Mouse (Mus musculus) neural tube, embryonic 14.5 days (tissue): ENCODE data around the gene Gm7029. TPM values are rescaled to one million over a fixed set of nuclear protein-coding genes. Genes with fewer than 3 reads are reported as not detected.
A peak's percentile ranks its signal among the peaks of the same experiment; 100 is the strongest.

Experiments
- ATAC-seq: fragments of 200-750 bp; cut with Nextera tagmentation; 2 replicates; pipeline ENCODE4 v1.8.0; 2017; ENCODE audit warnings: low read depth, mild to moderate bottlenecking, moderate TSS enrichment, moderate library complexity
- H3K27ac ChIP-seq: fragments of 300-500 bp; sonication (generic); 2 replicates; pipeline ENCODE4 v1.5.1; 2014; ENCODE audit warnings: low read depth, mild to moderate bottlenecking, control low read depth, low read length, moderate library complexity, mixed read lengths
- H3K27me3 ChIP-seq: fragments of 300-500 bp; sonication (generic); 2 replicates; pipeline ENCODE4 v1.6.1; 2014; ENCODE audit warnings: low read length; ENCODE audit not compliant: control insufficient read depth, insufficient read depth
- H3K36me3 ChIP-seq: fragments of 300-500 bp; sonication (generic); 2 replicates; pipeline ENCODE4 v1.6.1; 2014; ENCODE audit warnings: low read length, mixed read lengths; ENCODE audit not compliant: control insufficient read depth, insufficient read depth
- H3K4me1 ChIP-seq: fragments of 300-500 bp; sonication (generic); 2 replicates; pipeline ENCODE4 v1.6.1; 2014; ENCODE audit warnings: low read length; ENCODE audit not compliant: control insufficient read depth, insufficient read depth
- H3K4me2 ChIP-seq: fragments of 300-500 bp; sonication (generic); 2 replicates; pipeline ENCODE4 v1.6.1; 2014; ENCODE audit warnings: mild to moderate bottlenecking, low read depth, low read length, control low read depth
- H3K4me3 ChIP-seq: fragments of 300-500 bp; sonication (generic); 2 replicates; pipeline ENCODE4 v1.5.1; 2014; ENCODE audit warnings: low read depth, low read length, control low read depth, mixed read lengths
- H3K9ac ChIP-seq: fragments of 300-500 bp; sonication (generic); replicated peaks from 2 replicates; pipeline ENCODE4 v1.6.1; 2014; ENCODE audit warnings: low read depth, mild to moderate bottlenecking, control low read depth, low read length, mixed read lengths
- H3K9me3 ChIP-seq: fragments of 300-500 bp; sonication (generic); 2 replicates; pipeline ENCODE4 v1.6.1; 2016; ENCODE audit warnings: low read length; ENCODE audit not compliant: control insufficient read depth
- WGBS: fragments of 180-500 bp; shearing (Covaris S2); extraction: QIAGEN DNeasy Blood & Tissue Kit; methylation state at CpG from one replicate; pipeline ENCODE4 v1.1.7; 2014; 5-methylcytosine and 5-hydroxymethylcytosine counted together
- polyA plus RNA-seq: library from polyadenylated mRNA; unstranded; fragments of >200 nt; fragmentation: Nextera tagmentation; extraction: Ambion mirVana; gene quantifications from 2 replicates; pipeline ENCODE4 v1.2.1, GENCODE M21; 2014

The Gm7029 gene
- polyA plus RNA-seq, 1 experiment from 2014 or later, result not detected

- Histone ChIP-seq H3K4me3 (peak within 1 kb of the TSS; percentile 45), H3K4me1 (peaks cover 22% of the 10 kb centered on the region), H3K36me3 (peaks cover 26% of the 10 kb centered on the region), H3K27me3 (no peaks in the 10 kb centered on the region), H3K9me3 (no peaks in the 10 kb centered on the region), H3K9ac (peak within 1 kb of the TSS; percentile 57), H3K27ac (peak within 1 kb of the TSS; percentile 77), H3K4me2 (peak within 1 kb of the TSS; percentile 41)
- WGBS, result under 1% methylated on average over 28 of the region's 34 CpGs
- peak; percentile 93 for ATAC-seq
These were observed 42.1 kb downstream of the Gm7029 start, which contains the start of the genes Tapbp and Zbtb22 for GRCm38 (mm10) chr17:33915671-33916250. Tapbp (plus strand) TSS chr17:33915899. Zbtb22 (plus strand) TSS chr17:33915904.

- ATAC-seq, result peak; percentile 19
- Histone ChIP-seq H3K9me3 (no peaks in the 10 kb centered on the region), H3K36me3 (peaks cover 23% of the 10 kb centered on the region), H3K4me2 (peak overlapping the region; percentile 41), H3K27me3 (no peaks in the 10 kb centered on the region), H3K27ac (peak overlapping the region; percentile 77), H3K4me3 (peak overlapping the region; percentile 45), H3K4me1 (peaks cover 22% of the 10 kb centered on the region), H3K9ac (peak overlapping the region; percentile 57)
- under 1% methylated on average over 18 of the region's 20 CpGs for WGBS
These were observed 42.7 kb downstream of the Gm7029 start for GRCm38 (mm10) chr17:33916294-33916693.

GRCm38 (mm10) chr17:33916847-33917655 lies 43.4 kb downstream of the Gm7029 start:
- ATAC-seq, result no peak
- H3K9ac ChIP-seq, result no peak overlapping the region
- peaks cover 16% of the 10 kb centered on the region for H3K36me3 ChIP-seq
- no peaks in the 10 kb centered on the region for H3K9me3 ChIP-seq
- H3K4me3 ChIP-seq, result peak overlapping the region; percentile 45
- no peak overlapping the region; the same call in 1 of the 2 replicates for H3K27ac ChIP-seq
- no peaks in the 10 kb centered on the region for H3K27me3 ChIP-seq
- peak overlapping the region; percentile 41 for H3K4me2 ChIP-seq
- WGBS, result 73% methylated on average over 31 of the region's 31 CpGs
- H3K4me1 ChIP-seq, result peaks cover 22% of the 10 kb centered on the region

- Histone ChIP-seq H3K36me3 (peaks cover 12% of the 10 kb centered on the region), H3K4me2 (no peak overlapping the region), H3K4me3 (no peak overlapping the region), H3K9ac (no peak overlapping the region), H3K4me1 (peaks cover 22% of the 10 kb centered on the region), H3K27me3 (no peaks in the 10 kb centered on the region), H3K9me3 (no peaks in the 10 kb centered on the region), H3K27ac (no peak overlapping the region)
- WGBS, result 85% methylated on average over 18 of the region's 18 CpGs
- no peak for ATAC-seq
These were observed 44.1 kb downstream of the Gm7029 start for GRCm38 (mm10) chr17:33917656-33918292.

DNA sequence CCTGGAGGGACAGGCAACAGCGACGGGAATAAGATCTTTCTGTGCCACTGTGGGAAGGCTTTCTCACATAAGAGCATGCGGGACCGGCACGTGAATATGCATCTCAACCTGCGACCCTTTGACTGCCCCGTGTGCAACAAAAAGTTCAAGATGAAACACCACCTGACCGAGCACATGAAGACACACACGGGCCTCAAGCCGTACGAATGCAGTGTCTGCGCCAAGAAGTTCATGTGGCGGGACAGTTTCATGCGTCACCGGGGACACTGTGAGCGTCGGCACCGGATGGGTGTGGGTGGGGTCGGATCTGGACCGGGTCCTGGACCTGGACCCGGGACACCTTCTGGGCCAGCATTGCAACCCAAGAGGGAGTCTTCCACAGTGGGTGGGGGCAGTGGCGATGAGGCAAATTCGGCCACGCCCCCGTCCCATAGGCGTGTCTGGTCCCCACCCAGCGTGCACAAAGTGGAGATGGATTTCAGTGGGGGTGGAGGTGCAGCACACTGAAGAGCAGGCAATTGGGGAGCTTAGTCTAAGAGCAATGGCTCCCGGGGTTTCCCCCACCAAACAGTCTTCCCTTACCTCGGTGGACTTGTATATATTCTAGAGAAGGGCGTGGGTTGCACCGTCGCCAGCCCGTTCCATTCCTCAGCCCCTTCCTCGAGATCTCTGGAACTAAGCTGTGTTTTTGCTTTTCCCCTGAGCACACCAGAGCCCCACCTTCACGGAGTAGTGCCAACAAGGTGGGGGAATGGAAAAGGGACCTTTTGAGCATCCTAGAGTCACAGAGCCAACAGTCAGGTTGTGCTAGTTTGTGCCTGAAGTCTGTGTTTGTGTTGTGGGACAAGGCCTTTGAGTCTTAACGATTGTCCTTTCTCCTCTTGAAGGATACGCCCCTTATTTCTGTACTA lies 44.9 kb downstream of the Gm7029 start:
- H3K27ac ChIP-seq, result no peak overlapping the region
- H3K27me3 ChIP-seq, result no peaks in the 10 kb centered on the region
- no peak for ATAC-seq
- no peaks in the 10 kb centered on the region for H3K9me3 ChIP-seq
- H3K4me2 ChIP-seq, result peak overlapping the region; percentile 64
- H3K9ac ChIP-seq, result no peak overlapping the region
- peaks cover 22% of the 10 kb centered on the region for H3K4me1 ChIP-seq
- peaks cover 7% of the 10 kb centered on the region for H3K36me3 ChIP-seq
- WGBS, result 61% methylated on average over 37 of the region's 37 CpGs
- H3K4me3 ChIP-seq, result peak overlapping the region; percentile 32; the same call in 1 of the 2 replicates

DNA sequence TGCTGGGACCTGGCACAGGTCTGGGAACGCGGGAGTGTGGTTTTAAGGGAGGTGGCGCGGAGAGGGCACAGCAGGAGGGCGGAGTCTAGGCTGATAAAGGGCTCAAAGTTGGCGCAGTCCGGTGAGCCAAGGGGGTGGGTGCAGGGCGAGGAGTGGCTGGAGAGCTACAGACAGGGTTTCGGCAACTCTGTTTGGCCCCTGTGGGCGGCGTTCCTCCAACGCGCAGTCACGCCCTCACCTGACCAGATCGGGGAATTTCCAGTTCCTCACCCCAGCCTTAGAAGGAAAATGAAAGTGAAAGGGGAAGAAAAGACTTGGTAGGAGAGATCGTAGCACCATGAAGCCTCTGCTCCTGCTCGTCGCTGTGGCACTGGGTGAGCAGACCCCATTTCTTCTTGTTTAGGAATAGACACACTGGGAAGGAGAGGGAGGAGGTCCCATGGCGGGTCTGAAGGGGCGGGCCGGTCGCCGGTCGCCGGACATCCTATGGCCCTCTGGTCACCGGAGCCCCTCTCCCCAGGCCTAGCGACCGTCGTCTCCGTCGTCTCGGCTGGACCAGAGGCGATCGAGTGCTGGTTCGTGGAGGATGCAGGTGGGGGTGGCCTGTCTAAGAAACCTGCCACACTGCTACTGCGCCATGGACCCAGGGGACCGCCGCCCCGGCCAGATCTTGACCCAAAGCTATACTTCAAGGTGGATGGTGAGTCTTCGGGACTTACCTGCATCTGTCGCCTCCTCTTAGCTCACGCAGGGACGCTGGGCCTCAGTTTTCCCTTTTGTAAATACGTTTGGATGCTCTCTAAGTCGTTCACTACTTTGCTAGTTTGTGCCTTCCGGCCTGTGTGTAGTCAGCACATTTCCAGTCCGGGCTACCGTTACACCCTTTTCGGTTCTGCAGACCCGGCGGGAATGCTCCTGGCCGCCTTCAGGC lies 46.0 kb downstream of the Gm7029 start:
- H3K4me1 ChIP-seq, result peaks cover 22% of the 10 kb centered on the region
- no peaks in the 10 kb centered on the region for H3K9me3 ChIP-seq
- peak overlapping the region; percentile 32 for H3K4me3 ChIP-seq
- no peak for ATAC-seq
- H3K27me3 ChIP-seq, result no peaks in the 10 kb centered on the region
- peak overlapping the region; percentile 52 for H3K27ac ChIP-seq
- H3K4me2 ChIP-seq, result peak overlapping the region; percentile 64
- peak overlapping the region; percentile 54 for H3K9ac ChIP-seq
- no peaks in the 10 kb centered on the region for H3K36me3 ChIP-seq
- WGBS, result under 1% methylated on average over 52 of the region's 52 CpGs

DNA sequence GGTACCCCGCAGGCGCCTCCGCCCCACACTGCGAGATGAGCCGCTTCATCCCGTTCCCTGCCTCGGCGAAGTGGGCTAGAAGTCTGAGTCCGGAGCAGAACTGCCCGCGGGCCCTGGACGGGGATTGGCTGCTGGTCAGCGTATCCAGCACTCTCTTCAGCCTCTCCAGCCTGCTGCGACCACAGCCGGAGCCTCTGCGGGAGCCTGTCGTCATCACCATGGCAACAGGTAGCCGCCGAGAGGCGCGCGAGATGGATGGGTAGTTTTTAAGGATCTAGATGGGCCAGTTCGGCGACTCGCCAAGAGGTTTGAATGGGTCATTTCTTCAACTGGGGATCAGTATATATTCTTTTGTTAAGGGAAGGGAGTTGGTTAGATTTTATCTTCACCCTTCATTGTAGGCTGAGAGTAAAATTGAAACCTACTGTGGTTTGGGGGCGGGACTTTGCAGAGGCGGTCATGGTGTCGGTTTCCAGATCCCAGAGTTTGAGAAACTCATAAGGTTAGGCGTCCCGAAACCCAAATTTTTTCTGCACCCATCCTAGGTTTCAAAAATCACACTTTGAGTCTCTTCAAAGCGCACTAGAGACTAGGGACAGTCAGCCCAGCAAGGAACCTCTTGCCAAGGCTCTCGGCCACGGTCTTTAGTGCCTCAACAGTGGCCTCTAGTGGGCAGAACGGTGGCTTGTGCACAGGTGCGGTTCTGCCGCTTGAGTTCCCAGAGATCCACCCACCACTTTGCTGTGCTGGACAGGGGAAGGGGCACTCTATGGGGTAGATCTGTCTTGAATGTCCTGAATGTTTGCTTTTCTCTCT lies 46.9 kb downstream of the Gm7029 start:
- ATAC-seq, result 0 out of 2 replicates have a peak, but pooled peaks have one; percentile 7
- no peaks in the 10 kb centered on the region for H3K9me3 ChIP-seq

More for the DNA sequence above, 46.9 kb downstream of the Gm7029 start:
- WGBS, result under 1% methylated on average over 36 of the region's 36 CpGs
- H3K27me3 ChIP-seq, result no peaks in the 10 kb centered on the region
- H3K9ac ChIP-seq, result peak overlapping the region; percentile 54
- no peaks in the 10 kb centered on the region for H3K36me3 ChIP-seq
- peak overlapping the region; percentile 64 for H3K4me2 ChIP-seq
- H3K4me1 ChIP-seq, result peaks cover 22% of the 10 kb centered on the region
- H3K4me3 ChIP-seq, result peak overlapping the region; percentile 32
- H3K27ac ChIP-seq, result peak overlapping the region; percentile 52
